Mouse (Mus musculus): ENCODE data around the gene Cops2. TPM values are rescaled to one million over a fixed set of nuclear protein-coding genes. Genes with fewer than 3 reads are reported as not detected.
A peak's percentile ranks its signal among the peaks of the same experiment; 100 is the strongest.

The Cops2 gene
- polyA plus RNA-seq, 1 experiment = 7.1 TPM

- no peaks in the 10 kb centered on the region for H3K27me3 ChIP-seq (ENCODE audit: control insufficient read depth, insufficient read depth, low read length)
- peaks cover 7% of the 10 kb centered on the region; the same call in 1 of the 2 replicates for H3K36me3 ChIP-seq (ENCODE audit: control insufficient read depth, insufficient read depth, low read length)
- no peaks in the 10 kb centered on the region for H3K4me1 ChIP-seq (replicated peaks; ENCODE audit: control insufficient read depth, insufficient read depth, low read length)
- DNase-seq = no peak
- 99% methylated on average over 4 of the region's 4 CpGs for WGBS
- H3K27ac ChIP-seq (ENCODE audit: control insufficient read depth, insufficient read depth, low read length) = no peak overlapping the region
- TF ChIP-seq CTCF (IDR thresholded peaks at IDR 0.05; ENCODE audit: borderline replicate concordance, control insufficient read depth, extremely low read depth, insufficient read depth, low read length, poor library complexity) (no peak), POLR2A (IDR thresholded peaks at IDR 0.05; ENCODE audit: control insufficient read depth, extremely low read depth, insufficient read depth, low read length, poor library complexity) (no peak)
- H3K4me3 ChIP-seq (ENCODE audit: control insufficient read depth, insufficient read depth, low read length) = no peak overlapping the region
Observed at GRCm38 (mm10) chr2:125895099-125895498, 36.2 kb upstream of the Cops2 start.

GRCm38 (mm10) chr2:125893096-125893495 lies 34.2 kb upstream of the Cops2 start:
- Histone ChIP-seq H3K36me3 (ENCODE audit: control insufficient read depth, insufficient read depth, low read length) (peaks cover 10% of the 10 kb centered on the region; the same call in 1 of the 2 replicates), H3K4me3 (ENCODE audit: control insufficient read depth, insufficient read depth, low read length) (no peak overlapping the region), H3K4me1 (replicated peaks; ENCODE audit: control insufficient read depth, insufficient read depth, low read length) (no peaks in the 10 kb centered on the region), H3K27me3 (ENCODE audit: control insufficient read depth, insufficient read depth, low read length) (no peaks in the 10 kb centered on the region), H3K27ac (ENCODE audit: control insufficient read depth, insufficient read depth, low read length) (no peak overlapping the region)
- 55% methylated on average over 6 of the region's 6 CpGs for WGBS
- TF ChIP-seq POLR2A (IDR thresholded peaks at IDR 0.05; ENCODE audit: control insufficient read depth, extremely low read depth, insufficient read depth, low read length, poor library complexity) (no peak), CTCF (IDR thresholded peaks at IDR 0.05; ENCODE audit: borderline replicate concordance, control insufficient read depth, extremely low read depth, insufficient read depth, low read length, poor library complexity) (no peak)
- peak; percentile 21 for DNase-seq

GRCm38 (mm10) chr2:125885891-125886576 lies 27.1 kb upstream of the Cops2 start:
- no peak for DNase-seq
- 0 out of 2 replicates have a peak, but pooled peaks cover 3% of the 10 kb centered on the region for H3K36me3 ChIP-seq (ENCODE audit: control insufficient read depth, insufficient read depth, low read length)
- WGBS = 93% methylated on average over 4 of the region's 4 CpGs
- H3K27me3 ChIP-seq (ENCODE audit: control insufficient read depth, insufficient read depth, low read length) = no peaks in the 10 kb centered on the region
- TF ChIP-seq POLR2A (IDR thresholded peaks at IDR 0.05; ENCODE audit: control insufficient read depth, extremely low read depth, insufficient read depth, low read length, poor library complexity) = no peak
- TF ChIP-seq CTCF (IDR thresholded peaks at IDR 0.05; ENCODE audit: borderline replicate concordance, control insufficient read depth, extremely low read depth, insufficient read depth, low read length, poor library complexity) = no peak
- no peaks in the 10 kb centered on the region for H3K4me1 ChIP-seq (replicated peaks; ENCODE audit: control insufficient read depth, insufficient read depth, low read length)
- H3K27ac ChIP-seq (ENCODE audit: control insufficient read depth, insufficient read depth, low read length) = no peak overlapping the region
- no peak overlapping the region for H3K4me3 ChIP-seq (ENCODE audit: control insufficient read depth, insufficient read depth, low read length)

- Histone ChIP-seq H3K36me3 (ENCODE audit: control insufficient read depth, insufficient read depth, low read length) (no peaks in the 10 kb centered on the region), H3K27me3 (ENCODE audit: control insufficient read depth, insufficient read depth, low read length) (no peaks in the 10 kb centered on the region), H3K27ac (ENCODE audit: control insufficient read depth, insufficient read depth, low read length) (no peak overlapping the region), H3K4me1 (replicated peaks; ENCODE audit: control insufficient read depth, insufficient read depth, low read length) (no peaks in the 10 kb centered on the region; the same call in 1 of the 2 replicates), H3K4me3 (ENCODE audit: control insufficient read depth, insufficient read depth, low read length) (no peak overlapping the region)
- DNase-seq = no peak
- WGBS = 97% methylated on average over 3 of the region's 3 CpGs
- TF ChIP-seq CTCF (IDR thresholded peaks at IDR 0.05; ENCODE audit: borderline replicate concordance, control insufficient read depth, extremely low read depth, insufficient read depth, low read length, poor library complexity) (no peak), POLR2A (IDR thresholded peaks at IDR 0.05; ENCODE audit: control insufficient read depth, extremely low read depth, insufficient read depth, low read length, poor library complexity) (no peak)
Observed at GRCm38 (mm10) chr2:125870159-125870558, 11.2 kb upstream of the Cops2 start.

GRCm38 (mm10) chr2:125868301-125868700 lies 9.4 kb upstream of the Cops2 start:
- no peaks in the 10 kb centered on the region for H3K27me3 ChIP-seq (ENCODE audit: control insufficient read depth, insufficient read depth, low read length)
- H3K4me1 ChIP-seq (replicated peaks; ENCODE audit: control insufficient read depth, insufficient read depth, low read length) = no peaks in the 10 kb centered on the region; the same call in 1 of the 2 replicates
- H3K4me3 ChIP-seq (ENCODE audit: control insufficient read depth, insufficient read depth, low read length) = no peak overlapping the region
- 95% methylated on average over 3 of the region's 3 CpGs for WGBS
- H3K36me3 ChIP-seq (ENCODE audit: control insufficient read depth, insufficient read depth, low read length) = no peaks in the 10 kb centered on the region
- no peak overlapping the region for H3K27ac ChIP-seq (ENCODE audit: control insufficient read depth, insufficient read depth, low read length)
- DNase-seq = no peak
- no peak for TF ChIP-seq CTCF (IDR thresholded peaks at IDR 0.05; ENCODE audit: borderline replicate concordance, control insufficient read depth, extremely low read depth, insufficient read depth, low read length, poor library complexity)
- no peak for TF ChIP-seq POLR2A (IDR thresholded peaks at IDR 0.05; ENCODE audit: control insufficient read depth, extremely low read depth, insufficient read depth, low read length, poor library complexity)

GRCm38 (mm10) chr2:125866058-125866740 lies 7.3 kb upstream of the Cops2 start:
- no peak for TF ChIP-seq CTCF (IDR thresholded peaks at IDR 0.05; ENCODE audit: borderline replicate concordance, control insufficient read depth, extremely low read depth, insufficient read depth, low read length, poor library complexity)
- no peak for TF ChIP-seq POLR2A (IDR thresholded peaks at IDR 0.05; ENCODE audit: control insufficient read depth, extremely low read depth, insufficient read depth, low read length, poor library complexity)
- DNase-seq = peak; percentile 69
- H3K4me3 ChIP-seq (ENCODE audit: control insufficient read depth, insufficient read depth, low read length) = peak overlapping the region; percentile 89
- no peaks in the 10 kb centered on the region for H3K27me3 ChIP-seq (ENCODE audit: control insufficient read depth, insufficient read depth, low read length)
- no peak overlapping the region for H3K27ac ChIP-seq (ENCODE audit: control insufficient read depth, insufficient read depth, low read length)
- 2% methylated on average over 23 of the region's 23 CpGs for WGBS
- no peaks in the 10 kb centered on the region for H3K36me3 ChIP-seq (ENCODE audit: control insufficient read depth, insufficient read depth, low read length)
- no peaks in the 10 kb centered on the region; the same call in 1 of the 2 replicates for H3K4me1 ChIP-seq (replicated peaks; ENCODE audit: control insufficient read depth, insufficient read depth, low read length)
